Mouse (Mus musculus) brain, embryonic 14.5 days (tissue): ENCODE measurements at regions not wholly inside any gene's neighbourhood (a gene's known extent, or its start where the extent isn't known, plus 50 kb on each side); places are given as distances from the start of the nearest gene placed in this dataset.

Experiments used
- CTCF ChIP-seq: fragments of 200-500 bp; IDR thresholded peaks from 2 replicates; pipeline ENCODE4 v1.5.1; 2012; ENCODE audit warnings: inconsistent platforms, mild to moderate bottlenecking, moderate library complexity, borderline replicate concordance; ENCODE audit not compliant: insufficient read depth, insufficient read length; ENCODE audit errors: extremely low read depth
- POLR2A ChIP-seq: fragments of 200-500 bp; IDR thresholded peaks from 2 replicates; pipeline ENCODE4 v1.6.1; 2012; ENCODE audit warnings: mild to moderate bottlenecking, inconsistent platforms, borderline replicate concordance; ENCODE audit not compliant: poor library complexity, insufficient read depth, insufficient read length, severe bottlenecking; ENCODE audit errors: extremely low read depth

DNA sequence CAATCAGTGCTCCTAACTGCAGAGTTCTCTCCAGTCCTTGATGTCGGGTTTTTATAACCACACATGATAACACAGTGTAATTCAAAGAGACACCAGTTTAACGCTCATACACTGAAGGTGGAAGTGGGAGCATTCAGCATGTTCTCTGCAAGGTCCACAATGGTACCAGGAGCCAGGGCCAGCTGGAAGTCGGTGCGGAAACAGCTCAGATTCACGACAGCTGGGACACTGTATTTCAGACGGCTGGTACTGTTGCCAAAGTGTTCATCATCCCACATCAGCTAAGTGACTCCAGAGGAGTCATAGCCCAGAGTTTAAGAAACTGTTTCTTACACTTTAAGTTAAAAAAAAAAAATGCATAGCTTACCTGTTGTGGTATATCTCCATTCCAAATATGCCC lies 391.2 kb downstream of the Cdh26 start:
- no peak for TF ChIP-seq CTCF
- TF ChIP-seq POLR2A = no peak
